Mouse (Mus musculus) spleen, adult 2 months (tissue): ENCODE results near the gene Gm9508.

Experiments
- CTCF ChIP-seq: fragments of 200-500 bp; IDR thresholded peaks from 2 replicates; pipeline ENCODE4 v1.5.1; 2011; ENCODE audit warnings: mild to moderate bottlenecking, inconsistent platforms; ENCODE audit not compliant: insufficient read depth, insufficient read length, insufficient replicate concordance; ENCODE audit errors: extremely low read depth
- POLR2A ChIP-seq: fragments of 200-500 bp; IDR thresholded peaks from 2 replicates; pipeline ENCODE4 v1.6.1; 2011; ENCODE audit warnings: low read depth, low read length, inconsistent platforms

DNA sequence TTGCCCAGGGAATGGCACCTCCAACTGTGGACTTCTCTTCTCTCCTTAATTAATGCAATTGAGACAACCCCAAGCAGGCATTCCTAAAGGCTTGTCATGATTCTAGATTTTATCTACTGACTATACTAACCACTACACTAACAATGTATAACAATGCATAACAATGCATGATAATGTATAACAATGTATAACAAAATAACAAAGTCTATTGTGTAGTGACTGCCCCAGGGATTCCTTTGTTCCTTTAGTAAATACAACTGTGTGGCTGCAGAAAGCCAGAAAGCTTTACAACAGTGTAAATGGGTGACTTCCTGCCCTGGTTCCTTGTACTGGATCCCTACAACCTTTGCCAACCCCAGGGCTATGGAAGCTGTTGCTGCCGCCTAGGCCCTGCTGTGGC, 38.9 kb upstream of the Gm9508 start:
- TF ChIP-seq CTCF: no peak
- no peak for TF ChIP-seq POLR2A
